Mouse (Mus musculus) macrophage (primary cell): ENCODE data around the gene Tpcn1. TPM values are rescaled to one million over a fixed set of nuclear protein-coding genes. Genes with fewer than 3 reads are reported as not detected.

Experiments
- H3K27ac ChIP-seq: fragments of 350-480 bp; formaldehyde crosslinking; 2 replicates; pipeline ENCODE4 v1.9.0; 2021
- H3K36me3 ChIP-seq: fragments of 350-480 bp; formaldehyde crosslinking; 2 replicates; pipeline ENCODE4 v1.9.0; 2021; ENCODE audit errors: inconsistent target
- H3K4me3 ChIP-seq: fragments of 350-480 bp; formaldehyde crosslinking; 2 replicates; pipeline ENCODE4 v1.9.0; 2021; ENCODE audit errors: inconsistent target
- H3K79me2 ChIP-seq: fragments of 350-480 bp; formaldehyde crosslinking; 2 replicates; pipeline ENCODE4 v1.9.0; 2021; ENCODE audit errors: inconsistent target
- WGBS: methylation state at CpG from one replicate; pipeline ENCODE4 v1.1.7; 2026; ENCODE audit warnings: inconsistent platforms; ENCODE audit not compliant: missing documents; 5-methylcytosine and 5-hydroxymethylcytosine counted together
- polyA plus RNA-seq: library from polyadenylated mRNA; stranded (reverse); fragments of 250-400 nt; gene quantifications from 3 replicates; pipeline ENCODE4 v1.2.4, GENCODE M21; 2018; ENCODE audit warnings: inconsistent platforms

Gene Tpcn1
- polyA plus RNA-seq, 1 experiment from 2014 or later: 96.0 TPM

GRCm38 (mm10) chr5:120495064-120495702 is 93.3 kb downstream of the Tpcn1 start:
- peaks cover 15% of the 10 kb centered on the region; the same call in 1 of the 2 replicates for H3K79me2 ChIP-seq
- 54% methylated on average over 10 of the region's 10 CpGs for WGBS
- H3K4me3 ChIP-seq: no peak overlapping the region
- peaks cover 68% of the 10 kb centered on the region; the same call in 1 of the 2 replicates for H3K36me3 ChIP-seq
- no peak overlapping the region for H3K27ac ChIP-seq

DNA sequence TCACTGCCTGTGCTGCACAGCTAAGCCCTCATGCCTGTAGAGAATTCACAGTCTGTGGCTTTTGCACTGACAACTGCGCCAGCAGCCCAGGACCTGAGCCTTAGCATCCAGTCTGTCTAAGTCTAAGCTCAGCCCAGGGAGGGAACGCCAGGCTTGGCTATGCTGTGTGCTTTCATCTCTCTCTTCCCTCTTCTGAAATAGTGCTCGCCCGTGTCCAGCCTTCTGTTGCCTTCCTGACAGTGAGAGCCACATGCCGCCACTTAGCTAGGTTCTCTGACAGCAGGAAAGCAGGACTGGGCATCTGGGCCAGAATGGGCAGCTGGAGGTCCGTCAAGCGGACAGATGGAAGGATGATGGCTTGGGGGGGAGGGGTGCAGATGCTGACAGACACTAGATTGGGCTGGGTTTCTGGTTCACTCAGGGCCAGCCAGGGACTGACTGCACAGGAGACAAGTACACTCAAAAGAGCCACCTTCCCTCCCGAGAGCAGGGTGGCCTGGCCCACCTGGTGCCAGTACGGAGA is 94.5 kb downstream of the Tpcn1 start:
- 94% methylated on average over 6 of the region's 9 CpGs for WGBS
- peaks cover 75% of the 10 kb centered on the region; the same call in 1 of the 2 replicates for H3K36me3 ChIP-seq
- H3K79me2 ChIP-seq: peaks cover 3% of the 10 kb centered on the region; the same call in 1 of the 2 replicates
- H3K4me3 ChIP-seq: no peak overlapping the region
- H3K27ac ChIP-seq: no peak overlapping the region

GRCm38 (mm10) chr5:120493440-120493839 is 95.0 kb downstream of the Tpcn1 start:
- Histone ChIP-seq H3K79me2 (no peaks in the 10 kb centered on the region), H3K4me3 (no peak overlapping the region), H3K27ac (no peak overlapping the region), H3K36me3 (peaks cover 80% of the 10 kb centered on the region; the same call in 1 of the 2 replicates)
- 98% methylated on average over 6 of the region's 6 CpGs for whole genome bisulfite sequencing

DNA sequence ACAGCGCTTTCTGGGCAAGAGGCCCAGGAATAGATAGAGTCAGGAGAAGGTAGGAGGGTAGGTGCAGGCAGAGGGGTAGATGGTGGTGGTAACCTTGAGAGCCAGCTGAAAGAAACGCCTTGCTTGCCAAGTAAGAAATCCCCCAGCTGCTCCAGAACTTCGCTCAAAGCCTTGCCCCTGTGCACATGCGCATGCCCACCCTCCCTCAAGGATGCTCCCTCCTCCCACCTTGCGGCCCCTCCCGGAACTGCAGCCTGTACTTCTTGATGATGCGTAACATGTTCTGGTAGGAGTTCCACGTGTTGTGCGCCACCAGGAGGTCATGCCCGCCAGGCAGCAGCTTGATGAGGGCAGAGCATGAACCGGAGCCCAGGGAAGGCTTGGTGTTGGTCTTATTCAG is 96.0 kb downstream of the Tpcn1 start:
- H3K27ac ChIP-seq: no peak overlapping the region
- no peaks in the 10 kb centered on the region for H3K79me2 ChIP-seq
- H3K4me3 ChIP-seq: no peak overlapping the region
- peaks cover 87% of the 10 kb centered on the region for H3K36me3 ChIP-seq
- 91% methylated on average over 11 of the region's 11 CpGs for WGBS

GRCm38 (mm10) chr5:120490679-120491192 is 97.7 kb downstream of the Tpcn1 start:
- no peak overlapping the region for H3K27ac ChIP-seq
- no peak overlapping the region for H3K4me3 ChIP-seq
- H3K79me2 ChIP-seq: no peaks in the 10 kb centered on the region
- 82% methylated on average over 7 of the region's 8 CpGs for WGBS
- peaks cover 88% of the 10 kb centered on the region for H3K36me3 ChIP-seq

- Histone ChIP-seq H3K4me3 (no peak overlapping the region), H3K27ac (no peak overlapping the region), H3K36me3 (peaks cover 80% of the 10 kb centered on the region), H3K79me2 (no peaks in the 10 kb centered on the region)
- 91% methylated on average over 8 of the region's 8 CpGs for WGBS
Measured at GRCm38 (mm10) chr5:120487844-120488243, 100.6 kb downstream of the Tpcn1 start.

Other genes starting within 250 kb of the Tpcn1 start
- not detected in 3 replicates for gene Lhx5, start 157.0 kb downstream of the Tpcn1 start, polyA plus RNA-seq
- gene Sdsl, start 115.9 kb downstream of the Tpcn1 start, polyA plus RNA-seq: not detected in 3 replicates
- not detected in 3 replicates for gene Sds, start 112.1 kb downstream of the Tpcn1 start, polyA plus RNA-seq
- 95.1 to 104 TPM (median 96.6 TPM) in 3 replicates for gene Plbd2, start 85.0 kb downstream of the Tpcn1 start, polyA plus RNA-seq
- gene Slc8b1, start 77.5 kb downstream of the Tpcn1 start, polyA plus RNA-seq: 25.5 to 66.8 TPM (median 27.4 TPM) in 3 replicates
- gene Iqcd, start 343 bp upstream of the Tpcn1 start, polyA plus RNA-seq: 0.37 to 0.52 TPM in 2 of 3 replicates, not detected in the other
- 4.5 to 4.9 TPM (median 4.8 TPM) in 3 replicates for gene Rita1, start 23.9 kb upstream of the Tpcn1 start, polyA plus RNA-seq
- gene Ddx54, start 24.1 kb upstream of the Tpcn1 start, polyA plus RNA-seq: 21.7 to 39.1 TPM (median 25.0 TPM) in 3 replicates
- not detected in 3 replicates for gene Cfap73, start 45.6 kb upstream of the Tpcn1 start, polyA plus RNA-seq
- 0.11 to 0.14 TPM in 2 of 3 replicates, not detected in the other for gene Rasal1, start 60.1 kb upstream of the Tpcn1 start, polyA plus RNA-seq
- 0.24 TPM in 1 of 3 replicates, not detected in the others for gene Dtx1, start 123.3 kb upstream of the Tpcn1 start, polyA plus RNA-seq
- 26.5 to 90.9 TPM (median 28.2 TPM) in 3 replicates for gene Oas2, start 161.2 kb upstream of the Tpcn1 start, polyA plus RNA-seq
- 41.1 to 153 TPM (median 78.6 TPM) in 3 replicates for gene Oas3, start 189.0 kb upstream of the Tpcn1 start, polyA plus RNA-seq
- not detected in 3 replicates for gene Oas1e, start 206.9 kb upstream of the Tpcn1 start, polyA plus RNA-seq
- 3.1 to 7.0 TPM (median 4.3 TPM) in 3 replicates for gene Oas1c, start 223.8 kb upstream of the Tpcn1 start, polyA plus RNA-seq